Mouse (Mus musculus) common myeloid progenitor, adult 5-6 weeks (primary cell): ENCODE results near the gene Lrrc8d. TPM values are rescaled to one million over a fixed set of nuclear protein-coding genes. Genes with fewer than 3 reads are reported as not detected.
A peak's percentile ranks its signal among the peaks of the same experiment; 100 is the strongest.

Experiments
- ATAC-seq: replicated peaks from 2 replicates; pipeline ENCODE4 v1.8.0; 2016; ENCODE audit warnings: low read depth, mild to moderate bottlenecking, moderate TSS enrichment, inconsistent platforms; ENCODE audit not compliant: poor library complexity, severe bottlenecking
- total RNA-seq: library from RNA; stranded (forward); fragments of 200-1000, 187-1606 nt; gene quantifications from 2 replicates; pipeline ENCODE4 v1.2.3, GENCODE M21; 2017

Gene Lrrc8d
- total RNA-seq, 1 experiment from 2014 or later = 19.9 TPM

DNA sequence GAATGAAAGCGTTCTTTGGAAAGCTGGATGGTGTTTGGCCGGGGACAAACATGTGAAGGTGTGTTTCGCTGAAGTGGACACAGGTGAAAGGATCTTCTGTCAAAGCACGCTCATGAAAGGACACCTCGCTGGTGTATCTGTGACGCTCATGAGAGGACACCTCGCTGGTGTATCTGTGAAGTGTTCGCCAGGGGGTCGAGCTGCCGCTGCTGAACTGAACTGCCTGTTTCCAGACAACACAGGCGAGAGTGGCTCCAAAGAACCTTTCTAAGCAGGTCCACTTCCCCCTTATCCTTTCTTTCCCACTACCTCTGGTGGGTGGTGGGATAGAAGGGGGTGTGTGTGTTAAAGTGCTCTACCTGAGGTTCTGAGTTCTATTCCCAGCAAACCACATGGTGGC, 174.7 kb downstream of the Lrrc8d start:
- no peak for ATAC-seq

GRCm38 (mm10) chr5:105876068-105876924, 176.5 kb downstream of the Lrrc8d start, which contains the start of gene Zfp326:
Gene Zfp326 (plus strand): TSS chr5:105876565.
- ATAC-seq = peak; percentile 87

GRCm38 (mm10) chr5:105876925-105877774, 177.4 kb downstream of the Lrrc8d start:
- ATAC-seq = no peak

Other genes starting within 250 kb of the Lrrc8d start
- 13.8 and 18.0 TPM in 2 replicates for gene Lrrc8c, start 180.6 kb upstream of the Lrrc8d start, total RNA-seq
- gene Zfp326, start 176.6 kb downstream of the Lrrc8d start, total RNA-seq = 73.7 and 102 TPM in 2 replicates